Mouse (Mus musculus) erythroblast, embryonic 14.5 days (primary cell): ENCODE results near the gene Ryr2.

Experiments
- GATA1 ChIP-seq: IDR thresholded peaks from 2 replicates; pipeline ENCODE4 v1.6.1; 2012; ENCODE audit warnings: low read length, inconsistent platforms, mixed read lengths
- TAL1 ChIP-seq: IDR thresholded peaks from 3 replicates; pipeline ENCODE4 v1.6.1; 2012; ENCODE audit warnings: low read length, inconsistent platforms, mixed read lengths

GRCm38 (mm10) chr13:11836304-11837078 is 270.3 kb downstream of the Ryr2 start:
- peak; percentile 92 for TF ChIP-seq TAL1
- peak; percentile 83 for TF ChIP-seq GATA1
